Mouse (Mus musculus) kidney, adult 2 months (tissue): ENCODE results near the gene Iqschfp.

Experiments
- CTCF ChIP-seq: fragments of 200-500 bp; conservative IDR thresholded peaks from 2 replicates; pipeline ENCODE4 v1.5.1; 2011; ENCODE audit warnings: low read depth, mild to moderate bottlenecking, control low read depth, low read length, moderate library complexity, mixed read lengths; ENCODE audit not compliant: insufficient read depth, insufficient read length
- POLR2A ChIP-seq: fragments of 200-500 bp; IDR thresholded peaks from one replicate; pipeline ENCODE4 v1.6.1; 2011; ENCODE audit warnings: low read depth, low read length, control low read depth

DNA sequence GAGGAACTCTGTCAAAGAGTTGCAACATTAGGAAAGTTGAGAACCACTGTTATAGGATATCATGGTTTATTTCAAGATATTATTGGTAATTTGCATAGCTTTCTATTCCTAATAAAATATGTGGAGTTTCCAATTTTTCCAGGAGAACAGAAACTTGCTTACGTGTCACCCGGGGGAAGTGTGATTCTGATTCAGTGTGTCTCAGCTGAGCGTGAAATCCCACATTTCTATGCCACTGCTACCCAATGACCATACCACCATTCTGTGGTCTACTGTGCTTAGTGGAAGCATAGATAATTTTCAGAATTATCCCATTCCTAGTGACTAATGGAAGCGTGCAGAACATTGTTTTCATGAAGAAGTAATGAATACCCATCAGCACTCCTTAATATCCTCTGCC, 704.9 kb downstream of the Iqschfp start:
- TF ChIP-seq CTCF = no peak
- no peak for TF ChIP-seq POLR2A
